Mouse (Mus musculus): Measurements from ENCODE around the gene Txndc11. TPM values are rescaled to one million over a fixed set of nuclear protein-coding genes. Genes with fewer than 3 reads are reported as not detected.

Gene Txndc11
- polyA plus RNA-seq (2014; fragmentation: Illumina TruSeq; extraction: RNeasy Lipid Tissue Mini Kit (QIAGEN cat#74804); ENCODE audit: low read depth, low replicate concordance): 13.1 TPM

GRCm38 (mm10) chr16:11134348-11135344 lies at the start of gene Txndc11:
Gene Txndc11, minus strand, starts transcription at chr16:11134650.

GRCm38 (mm10) chr16:11176208-11176883 lies 41.9 kb upstream of the Txndc11 start, which contains the start of gene Zc3h7a:
Gene Zc3h7a, minus strand, starts transcription at chr16:11176393.

GRCm38 (mm10) chr16:11066029-11066832 lies 68.2 kb downstream of the Txndc11 start, which contains the start of gene Litaf:
Gene Litaf, minus strand, starts transcription at chr16:11066157.

GRCm38 (mm10) chr16:11060645-11061044 lies 73.8 kb downstream of the Txndc11 start, which contains the start of gene Snn:
Gene Snn, plus strand, starts transcription at chr16:11060945.

Other genes starting within 250 kb of the Txndc11 start
- 0.85 TPM for gene Snn, start 73.7 kb downstream of the Txndc11 start, polyA plus RNA-seq (2014; fragmentation: Illumina TruSeq; extraction: RNeasy Lipid Tissue Mini Kit (QIAGEN cat#74804); ENCODE audit: low read depth, low replicate concordance)
- 41.6 TPM for gene Litaf, start 68.5 kb downstream of the Txndc11 start, polyA plus RNA-seq (2014; fragmentation: Illumina TruSeq; extraction: RNeasy Lipid Tissue Mini Kit (QIAGEN cat#74804); ENCODE audit: low read depth, low replicate concordance)
- gene Zc3h7a, start 41.7 kb upstream of the Txndc11 start, polyA plus RNA-seq (2014; fragmentation: Illumina TruSeq; extraction: RNeasy Lipid Tissue Mini Kit (QIAGEN cat#74804); ENCODE audit: low read depth, low replicate concordance): 102 TPM
- gene Rsl1d1, start 68.7 kb upstream of the Txndc11 start, polyA plus RNA-seq (2014; fragmentation: Illumina TruSeq; extraction: RNeasy Lipid Tissue Mini Kit (QIAGEN cat#74804); ENCODE audit: low read depth, low replicate concordance): 87.1 TPM
- gene Gspt1, start 119.7 kb upstream of the Txndc11 start, polyA plus RNA-seq (2014; fragmentation: Illumina TruSeq; extraction: RNeasy Lipid Tissue Mini Kit (QIAGEN cat#74804); ENCODE audit: low read depth, low replicate concordance): 231 TPM
- not detected for gene Tnfrsf17, start 179.2 kb upstream of the Txndc11 start, polyA plus RNA-seq (2014; fragmentation: Illumina TruSeq; extraction: RNeasy Lipid Tissue Mini Kit (QIAGEN cat#74804); ENCODE audit: low read depth, low replicate concordance)
- gene Snx29, start 188.3 kb upstream of the Txndc11 start, polyA plus RNA-seq (2014; fragmentation: Illumina TruSeq; extraction: RNeasy Lipid Tissue Mini Kit (QIAGEN cat#74804); ENCODE audit: low read depth, low replicate concordance): 0.74 TPM